Mouse (Mus musculus) lung, embryonic 16.5 days (tissue): Measurements from ENCODE around the gene Vsir. TPM values are rescaled to one million over a fixed set of nuclear protein-coding genes. Genes with fewer than 3 reads are reported as not detected.
A peak's percentile ranks its signal among the peaks of the same experiment; 100 is the strongest.

Experiments used
- ATAC-seq: fragments of 200-750 bp; cut with Nextera tagmentation; 2 replicates; pipeline ENCODE4 v1.8.0; 2017; ENCODE audit warnings: low read depth, mild to moderate bottlenecking, moderate library complexity
- H3K27ac ChIP-seq: fragments of 300-500 bp; sonication (generic); 2 replicates; pipeline ENCODE4 v1.5.1; 2014; ENCODE audit warnings: mild to moderate bottlenecking, control low read depth, low read length
- H3K27me3 ChIP-seq: fragments of 300-500 bp; sonication (generic); 2 replicates; pipeline ENCODE4 v1.6.1; 2014; ENCODE audit warnings: low read depth, low read length, mixed read lengths; ENCODE audit not compliant: control insufficient read depth, insufficient read depth
- H3K36me3 ChIP-seq: fragments of 300-500 bp; sonication (generic); 2 replicates; pipeline ENCODE4 v1.6.1; 2014; ENCODE audit warnings: low read length; ENCODE audit not compliant: control insufficient read depth, insufficient read depth
- H3K4me1 ChIP-seq: fragments of 300-500 bp; sonication (generic); replicated peaks from 2 replicates; pipeline ENCODE4 v1.6.1; 2014; ENCODE audit warnings: low read length, mixed read lengths; ENCODE audit not compliant: control insufficient read depth, insufficient read depth
- H3K4me2 ChIP-seq: fragments of 300-500 bp; sonication (generic); 2 replicates; pipeline ENCODE4 v1.6.1; 2014; ENCODE audit warnings: low read depth, low read length, control low read depth
- H3K4me3 ChIP-seq: fragments of 300-500 bp; sonication (generic); 2 replicates; pipeline ENCODE4 v1.5.1; 2014; ENCODE audit warnings: mild to moderate bottlenecking, low read length, control low read depth
- H3K9ac ChIP-seq: fragments of 300-500 bp; sonication (generic); 2 replicates; pipeline ENCODE4 v1.6.1; 2014; ENCODE audit warnings: low read length, control low read depth
- H3K9me3 ChIP-seq: fragments of 300-500 bp; sonication (generic); 2 replicates; pipeline ENCODE4 v1.6.1; 2016; ENCODE audit warnings: low read length; ENCODE audit not compliant: control insufficient read depth
- WGBS: fragments of 180-500 bp; shearing (Covaris S2); extraction: QIAGEN DNeasy Blood & Tissue Kit; methylation state at CpG from one replicate; pipeline ENCODE4 v1.1.7; 2014; 5-methylcytosine and 5-hydroxymethylcytosine counted together
- polyA plus RNA-seq: library from polyadenylated mRNA; unstranded; fragments of >200 nt; fragmentation: Nextera tagmentation; extraction: Ambion mirVana; gene quantifications from 2 replicates; pipeline ENCODE4 v1.2.1, GENCODE M21; 2015

Gene Vsir
- polyA plus RNA-seq, 1 experiment from 2014 or later = 5.8 TPM

DNA sequence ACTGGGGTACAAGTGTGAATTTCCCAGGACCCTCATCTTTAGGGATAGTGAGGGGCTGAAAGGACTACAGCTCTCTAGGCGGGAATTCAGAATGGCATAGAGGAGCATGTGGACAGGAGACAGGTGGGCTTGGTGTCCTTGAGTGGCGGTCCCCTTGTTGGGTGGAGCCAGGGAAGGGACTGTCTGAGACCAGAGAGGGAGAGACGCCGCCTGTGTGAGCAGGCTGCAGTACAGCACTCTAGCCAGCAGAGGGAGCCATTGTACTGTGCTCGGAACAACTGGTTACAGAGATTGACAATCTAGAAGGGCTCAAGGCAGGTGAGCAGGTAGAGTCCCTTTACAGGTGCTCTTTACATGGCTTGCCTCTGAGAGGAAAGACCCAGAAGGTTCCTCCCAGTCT is 61.2 kb downstream of the Vsir start:
- Histone ChIP-seq H3K27me3 (no peaks in the 10 kb centered on the region), H3K4me1 (no peaks in the 10 kb centered on the region), H3K36me3 (no peaks in the 10 kb centered on the region), H3K9ac (no peak overlapping the region), H3K27ac (no peak overlapping the region), H3K4me2 (no peak overlapping the region), H3K9me3 (no peaks in the 10 kb centered on the region), H3K4me3 (no peak overlapping the region)
- WGBS = 0% methylated on average over 5 of the region's 5 CpGs
- ATAC-seq = peak; percentile 39; the same call in 1 of the 2 replicates

DNA sequence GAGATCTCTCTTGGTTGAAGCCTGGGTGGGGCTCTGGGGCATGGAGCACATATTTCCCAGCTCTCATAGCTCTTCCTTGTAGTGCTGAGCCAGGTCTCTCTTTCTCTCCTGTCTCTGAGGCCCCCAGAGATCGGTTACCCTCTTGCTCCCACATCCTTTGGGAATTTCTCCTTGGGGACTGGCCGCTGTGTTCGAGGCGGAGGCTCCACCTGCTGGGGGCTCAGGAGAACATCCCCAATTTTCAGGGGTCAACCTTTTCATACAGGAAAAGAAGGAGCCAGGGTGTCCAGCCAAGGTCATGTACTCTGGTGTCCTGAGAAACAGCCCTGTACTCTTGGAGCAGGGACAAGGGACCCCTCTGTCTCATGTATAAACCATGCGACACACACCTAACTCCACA is 65.1 kb downstream of the Vsir start:
- Histone ChIP-seq H3K4me2 (no peak overlapping the region), H3K4me3 (no peak overlapping the region), H3K4me1 (no peaks in the 10 kb centered on the region), H3K27me3 (no peaks in the 10 kb centered on the region), H3K36me3 (no peaks in the 10 kb centered on the region), H3K9me3 (no peaks in the 10 kb centered on the region), H3K27ac (no peak overlapping the region), H3K9ac (no peak overlapping the region)
- 18% methylated on average over 5 of the region's 5 CpGs for whole genome bisulfite sequencing
- no peak for ATAC-seq

DNA sequence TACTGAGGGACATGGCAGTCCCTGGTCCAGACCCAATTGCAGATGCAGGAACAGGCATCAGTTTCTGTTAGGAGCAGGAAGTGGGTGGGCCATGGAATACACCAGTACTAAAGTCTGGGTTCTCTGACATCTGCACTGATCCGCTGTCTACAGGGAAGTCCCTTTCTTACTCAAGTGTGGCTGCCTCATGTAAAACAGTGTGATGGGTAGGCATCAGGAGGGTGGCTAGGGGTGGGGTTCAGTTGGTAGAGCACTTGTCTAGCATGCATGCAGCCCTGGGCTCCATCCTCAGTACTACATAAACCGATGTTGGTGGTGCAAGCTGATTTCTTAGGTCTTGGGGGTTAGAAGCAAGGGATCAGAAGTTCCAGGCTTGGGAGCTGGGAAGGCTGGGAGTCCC is 67.1 kb downstream of the Vsir start:
- H3K27ac ChIP-seq = no peak overlapping the region
- H3K9ac ChIP-seq = no peak overlapping the region
- H3K27me3 ChIP-seq = no peaks in the 10 kb centered on the region
- 68% methylated on average over 2 of the region's 2 CpGs for WGBS
- no peak overlapping the region for H3K4me2 ChIP-seq
- no peaks in the 10 kb centered on the region for H3K4me1 ChIP-seq
- H3K4me3 ChIP-seq = no peak overlapping the region
- no peak for ATAC-seq
- H3K36me3 ChIP-seq = no peaks in the 10 kb centered on the region
- H3K9me3 ChIP-seq = no peaks in the 10 kb centered on the region

- WGBS = 79% methylated on average over 2 of the region's 2 CpGs
- Histone ChIP-seq H3K4me1 (no peaks in the 10 kb centered on the region), H3K36me3 (no peaks in the 10 kb centered on the region), H3K9me3 (no peaks in the 10 kb centered on the region), H3K27ac (no peak overlapping the region), H3K4me2 (no peak overlapping the region), H3K9ac (no peak overlapping the region), H3K27me3 (no peaks in the 10 kb centered on the region), H3K4me3 (no peak overlapping the region)
- no peak for ATAC-seq
Observed at GRCm38 (mm10) chr10:60417041-60417440, 70.4 kb downstream of the Vsir start.

DNA sequence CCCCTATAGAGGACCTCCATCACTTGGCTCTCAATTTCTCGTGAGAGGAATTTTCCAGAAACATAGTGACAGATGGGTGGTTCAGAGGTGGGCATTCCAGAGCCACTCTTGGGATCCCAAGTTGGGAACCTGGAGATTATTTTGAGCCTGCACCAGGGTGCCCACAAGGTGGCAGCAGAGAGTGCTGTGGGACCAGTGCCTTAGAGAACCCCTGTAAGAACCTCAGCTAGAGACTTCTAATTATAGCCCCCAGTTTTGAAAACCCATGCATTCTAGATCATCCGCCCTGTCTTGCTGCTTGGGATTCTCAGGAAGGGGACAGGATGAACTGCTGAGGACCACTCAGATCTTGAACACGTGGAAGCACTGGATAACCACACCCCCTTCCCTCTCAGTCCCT is 71.5 kb downstream of the Vsir start:
- H3K9ac ChIP-seq = no peak overlapping the region
- 6% methylated on average over 3 of the region's 3 CpGs for WGBS

DNA sequence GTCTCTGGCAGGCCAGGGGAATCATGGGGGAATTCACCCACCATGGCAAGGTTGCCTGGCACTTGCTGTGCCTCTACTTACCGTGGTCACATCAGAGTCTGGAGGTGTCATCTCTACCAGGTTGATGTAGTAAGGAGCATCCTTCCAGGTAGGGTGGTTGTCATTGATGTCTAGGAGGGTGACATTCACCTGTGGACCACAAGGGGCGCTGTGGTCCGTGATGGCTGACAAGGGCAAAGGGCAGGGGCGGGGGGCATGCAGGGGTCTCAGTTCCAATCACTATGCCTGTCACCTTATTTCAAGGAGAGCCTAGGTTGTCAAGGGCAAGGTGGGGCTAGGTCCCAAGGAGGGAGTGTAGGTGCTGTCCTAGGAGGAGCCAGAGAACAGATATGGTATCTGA is 73.0 kb downstream of the Vsir start:
- Histone ChIP-seq H3K4me2 (no peak overlapping the region), H3K4me1 (no peaks in the 10 kb centered on the region), H3K9ac (no peak overlapping the region), H3K4me3 (no peak overlapping the region), H3K36me3 (no peaks in the 10 kb centered on the region), H3K27ac (no peak overlapping the region), H3K9me3 (no peaks in the 10 kb centered on the region), H3K27me3 (no peaks in the 10 kb centered on the region)
- no peak for ATAC-seq
- WGBS = 34% methylated on average over 4 of the region's 4 CpGs

More for the DNA sequence above, 71.5 kb downstream of the Vsir start:
- Histone ChIP-seq H3K9me3 (no peaks in the 10 kb centered on the region), H3K27me3 (no peaks in the 10 kb centered on the region), H3K4me1 (no peaks in the 10 kb centered on the region), H3K27ac (no peak overlapping the region), H3K4me2 (no peak overlapping the region), H3K36me3 (no peaks in the 10 kb centered on the region), H3K4me3 (no peak overlapping the region)
- no peak for ATAC-seq

Other genes with a start within 250 kb of the Vsir start
- gene Spock2, start 240.6 kb upstream of the Vsir start, polyA plus RNA-seq = 4.4 and 4.7 TPM in 2 replicates
- gene Chst3, start 127.6 kb upstream of the Vsir start, polyA plus RNA-seq = 1.8 and 2.1 TPM in 2 replicates
- 131 and 132 TPM in 2 replicates for gene Psap, start 69.2 kb upstream of the Vsir start, polyA plus RNA-seq
- gene Gm17455, start 52.9 kb downstream of the Vsir start, polyA plus RNA-seq = 2.5 and 3.1 TPM in 2 replicates